Mouse (Mus musculus) testis, adult 10 weeks (tissue): Measurements from ENCODE around the gene Rpsa. TPM values are rescaled to one million over a fixed set of nuclear protein-coding genes. Genes with fewer than 3 reads are reported as not detected.

ENCODE experiments used
- polyA plus RNA-seq: library from polyadenylated mRNA; stranded (reverse); fragments of 350-450 nt; fragmentation: Illumina TruSeq; extraction: RNeasy Lipid Tissue Mini Kit (QIAGEN cat#74804); gene quantifications from one replicate; pipeline ENCODE4 v1.2.3, GENCODE M21; 2014; ENCODE audit warnings: low read depth, low replicate concordance

The Rpsa gene
- 55.3 TPM for polyA plus RNA-seq

DNA sequence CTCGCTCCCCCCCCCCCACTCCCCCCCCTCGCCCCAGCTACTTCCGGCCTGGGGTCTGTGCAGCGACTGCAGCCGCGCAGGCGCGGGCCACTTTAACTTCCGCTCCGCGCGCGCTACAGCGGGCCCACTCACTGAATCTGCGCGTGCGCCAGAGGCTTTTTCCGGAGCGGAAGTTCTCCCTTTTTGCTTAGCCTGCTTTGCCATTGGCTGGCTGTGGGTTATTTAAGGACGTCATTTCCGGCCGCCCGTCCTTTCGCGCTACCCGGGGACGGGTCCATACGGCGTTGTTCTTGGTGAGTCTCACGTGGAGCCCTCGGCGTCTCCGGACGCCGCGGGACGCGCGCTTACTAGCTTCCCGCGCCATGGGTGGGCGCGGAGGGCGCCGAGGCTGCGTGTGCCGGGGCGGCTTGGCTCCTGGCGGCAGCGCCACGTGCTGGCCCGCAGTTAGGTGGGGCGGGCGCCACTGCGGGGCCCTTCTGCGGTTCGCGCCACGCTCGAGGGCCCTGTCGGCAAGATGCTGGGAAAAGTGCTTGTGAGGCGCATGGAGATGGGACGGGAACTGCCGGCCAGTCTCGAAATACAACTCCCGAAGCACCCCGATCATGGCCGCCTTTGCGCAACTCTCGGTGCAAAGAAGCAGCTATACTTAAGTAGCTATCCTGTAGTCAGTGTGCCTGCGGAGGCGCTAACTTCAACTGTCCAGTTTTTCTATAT, at the start of gene Rpsa:
TSS of gene Rpsa (plus strand) at position 152 of the 714 bp plus-strand sequence.

DNA sequence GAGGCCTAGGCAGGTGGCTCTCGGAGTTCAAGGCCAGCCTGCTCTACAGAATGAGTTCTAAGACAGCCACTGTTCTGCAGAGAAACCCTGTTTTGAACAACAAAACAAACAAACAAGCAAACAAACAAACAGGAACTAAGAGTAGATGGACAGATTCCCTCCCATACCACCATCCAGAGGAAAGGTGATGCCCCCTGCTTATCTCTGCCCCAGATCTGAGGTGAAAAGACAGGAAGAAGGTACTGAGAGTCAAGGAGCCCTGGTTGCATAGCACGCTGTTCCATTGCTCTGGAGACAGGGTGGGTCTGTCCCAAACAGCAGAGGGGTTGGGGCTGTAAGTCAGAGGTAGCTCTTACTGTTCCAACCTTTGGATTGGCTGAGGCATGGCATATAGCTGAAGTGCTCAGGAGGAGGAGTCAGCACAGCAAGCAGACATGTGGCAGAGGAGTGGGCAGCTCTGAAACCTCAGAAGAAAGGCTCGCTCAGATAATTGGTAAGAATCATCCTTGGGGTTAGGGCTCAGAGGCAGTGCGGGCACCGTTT, 35.7 kb upstream of the Rpsa start, which contains the start of gene Ccr8:
TSS of gene Ccr8 (plus strand) at position 419 of the 543 bp plus-strand sequence.

GRCm38 (mm10) chr9:120110211-120111018, 17.1 kb upstream of the Rpsa start, which contains the start of gene Slc25a38:
TSS of gene Slc25a38 (plus strand) at chr9:120110374.

DNA sequence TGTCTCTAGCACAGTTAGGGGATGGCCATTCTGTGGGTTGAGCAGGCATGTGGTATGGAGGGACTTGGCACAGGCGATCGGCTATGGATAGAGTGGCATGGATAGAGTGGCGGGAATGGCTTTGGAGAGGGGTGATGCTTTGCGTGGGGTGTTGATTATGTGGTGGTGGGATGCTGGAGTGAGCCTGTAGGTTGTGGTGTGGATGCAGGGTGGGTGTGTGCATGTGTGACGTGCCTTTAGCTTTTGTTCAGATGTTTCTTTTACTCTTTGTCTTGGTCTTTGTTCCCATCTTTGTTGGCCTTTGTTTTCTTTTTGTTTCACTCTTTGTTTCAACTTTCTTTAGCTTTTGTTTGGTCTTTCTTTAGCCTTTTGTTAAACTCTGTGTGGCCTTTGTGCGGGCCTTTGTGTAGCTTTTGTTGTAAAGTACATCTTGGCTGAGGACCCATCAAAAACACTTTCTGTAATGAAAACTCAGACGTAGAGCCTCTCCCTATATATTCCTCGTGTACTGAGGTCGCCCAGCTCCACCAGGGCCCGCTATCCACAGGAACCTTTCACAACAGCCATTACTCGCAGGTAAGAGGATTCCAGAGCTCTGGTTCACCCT, 21.8 kb downstream of the Rpsa start, which contains the start of gene Mobp:
TSS of gene Mobp (plus strand) at position 486 of the 607 bp plus-strand sequence.

Other genes starting within 250 kb of the Rpsa start
- 467 TPM for gene Wdr48, start 232.8 kb upstream of the Rpsa start, polyA plus RNA-seq
- 1.2 TPM for gene Gorasp1, start 190.1 kb upstream of the Rpsa start, polyA plus RNA-seq
- 17.2 TPM for gene Ttc21a, start 190.1 kb upstream of the Rpsa start, polyA plus RNA-seq
- 1.0 TPM for gene Csrnp1, start 143.0 kb upstream of the Rpsa start, polyA plus RNA-seq
- gene Xirp1, start 104.1 kb upstream of the Rpsa start, polyA plus RNA-seq: 0.07 TPM
- gene Cx3cr1, start 57.8 kb upstream of the Rpsa start, polyA plus RNA-seq: 2.4 TPM
- gene Ccr8, start 35.6 kb upstream of the Rpsa start, polyA plus RNA-seq: not detected
- 2.5 TPM for gene Slc25a38, start 17.3 kb upstream of the Rpsa start, polyA plus RNA-seq
- gene Mobp, start 22.0 kb downstream of the Rpsa start, polyA plus RNA-seq: 0.31 TPM
- 0.10 TPM for gene Myrip, start 173.8 kb downstream of the Rpsa start, polyA plus RNA-seq